Mouse (Mus musculus) C2C12 (cell line): ENCODE data around the gene Tmem50a. TPM values are rescaled to one million over a fixed set of nuclear protein-coding genes. Genes with fewer than 3 reads are reported as not detected.

Experiments used
- H3K27me3 ChIP-seq: one replicate; pipeline ENCODE4 v1.6.1; 2011; ENCODE audit not compliant: control insufficient read depth, insufficient read depth, insufficient read length
- H3K36me3 ChIP-seq: one replicate; pipeline ENCODE4 v1.6.1; 2011; ENCODE audit not compliant: control insufficient read depth, insufficient read depth
- H3K4me3 ChIP-seq: one replicate; pipeline ENCODE4 v1.5.1; 2011; ENCODE audit warnings: mild to moderate bottlenecking, control low read depth; ENCODE audit not compliant: poor library complexity, insufficient read depth, severe bottlenecking
- H3K79me2 ChIP-seq: one replicate; pipeline ENCODE4 v1.6.1; 2011; ENCODE audit not compliant: control insufficient read depth, insufficient read depth
- H3K79me3 ChIP-seq: one replicate; pipeline ENCODE4 v1.6.1; 2011; ENCODE audit warnings: low read depth, control low read depth
- H3ac ChIP-seq: one replicate; pipeline ENCODE3; 2011; ENCODE audit warnings: low read depth; ENCODE audit not compliant: control insufficient read depth, insufficient read length
- CEBPB ChIP-seq: IDR thresholded peaks from one replicate; pipeline ENCODE4 v1.6.1; 2011; ENCODE audit warnings: low read depth, mild to moderate bottlenecking, control low read depth, moderate library complexity
- CTCF ChIP-seq: IDR thresholded peaks from one replicate; pipeline ENCODE4 v1.5.1; 2011; ENCODE audit not compliant: control insufficient read depth, insufficient read depth, insufficient read length
- FOSL1 ChIP-seq: IDR thresholded peaks from one replicate; pipeline ENCODE4 v1.8.0; 2011; ENCODE audit warnings: mild to moderate bottlenecking, low read length; ENCODE audit not compliant: poor library complexity, insufficient read depth, severe bottlenecking
- MAX ChIP-seq: IDR thresholded peaks from one replicate; pipeline ENCODE4 v1.6.1; 2011; ENCODE audit warnings: mild to moderate bottlenecking, control low read depth
- MYOD1 ChIP-seq: IDR thresholded peaks from one replicate; pipeline ENCODE4 v1.6.1; 2011; ENCODE audit warnings: low read depth; ENCODE audit not compliant: control insufficient read depth, insufficient read length
- MYOG ChIP-seq: IDR thresholded peaks from one replicate; pipeline ENCODE4 v1.6.1; 2011; ENCODE audit not compliant: control insufficient read depth, insufficient read length; ENCODE audit errors: extremely low read depth
- USF1 ChIP-seq: IDR thresholded peaks from one replicate; pipeline ENCODE4 v1.6.1; 2011; ENCODE audit warnings: low read depth, mild to moderate bottlenecking, control low read depth, moderate library complexity
- polyA plus RNA-seq: library from polyadenylated mRNA; unstranded; fragments of >200 nt; fragmentation: generic; extraction: Trizol; gene quantifications from one replicate; pipeline ENCODE4 v1.2.1, GENCODE M21; 2012; ENCODE audit warnings: missing spikeins

Gene Tmem50a
- polyA plus RNA-seq, 1 experiment = 94.9 TPM

DNA sequence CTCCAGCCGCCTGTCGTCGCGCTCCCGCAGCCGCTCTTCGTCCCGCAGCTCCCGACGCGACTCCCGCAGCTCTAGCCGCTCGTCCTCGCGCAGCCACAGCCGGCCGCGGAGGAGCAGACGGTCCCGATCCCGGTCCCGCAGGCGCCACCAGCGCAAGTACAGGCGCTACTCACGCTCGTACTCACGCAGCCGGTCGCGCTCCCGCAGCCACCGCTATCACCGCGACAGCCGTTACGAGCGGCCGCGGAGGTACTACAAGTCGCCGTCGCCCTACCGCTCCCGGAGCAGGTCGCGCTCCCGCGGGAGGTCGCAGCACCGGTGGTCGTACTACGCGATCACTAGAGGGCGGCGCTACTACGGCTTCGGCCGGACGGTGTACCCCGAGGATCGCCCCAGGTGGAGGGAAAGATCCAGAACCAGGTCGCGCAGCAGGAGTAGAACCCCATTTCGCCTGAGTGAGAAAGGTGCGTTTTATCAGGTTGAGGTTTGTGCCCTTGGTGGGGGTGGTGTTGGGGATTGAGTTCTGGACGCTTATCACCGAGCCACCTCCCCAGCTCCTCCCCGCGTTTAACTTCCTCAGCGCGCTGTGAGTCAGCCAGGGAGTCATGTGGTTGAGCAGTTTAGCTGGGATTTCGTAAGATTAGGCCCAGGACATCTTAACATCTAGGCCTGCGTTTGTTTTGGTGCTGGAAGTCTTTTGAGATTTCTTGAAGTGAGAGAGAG is 9.4 kb upstream of the Tmem50a start:
- peaks cover 37% of the 10 kb centered on the region for H3K79me2 ChIP-seq
- H3K79me3 ChIP-seq = peaks cover 33% of the 10 kb centered on the region
- peak overlapping the region; percentile 87 for H3K4me3 ChIP-seq
- TF ChIP-seq CTCF = no peak
- TF ChIP-seq FOSL1 = no peak
- peak; percentile 90 for TF ChIP-seq CEBPB
- peak; percentile 68 for TF ChIP-seq MAX
- TF ChIP-seq MYOG = no peak
- peak; percentile 78 for TF ChIP-seq USF1
- no peak for TF ChIP-seq MYOD1
- H3K36me3 ChIP-seq = peaks cover 49% of the 10 kb centered on the region
- H3ac ChIP-seq = peak overlapping the region; percentile 81
- H3K27me3 ChIP-seq = no peaks in the 10 kb centered on the region

DNA sequence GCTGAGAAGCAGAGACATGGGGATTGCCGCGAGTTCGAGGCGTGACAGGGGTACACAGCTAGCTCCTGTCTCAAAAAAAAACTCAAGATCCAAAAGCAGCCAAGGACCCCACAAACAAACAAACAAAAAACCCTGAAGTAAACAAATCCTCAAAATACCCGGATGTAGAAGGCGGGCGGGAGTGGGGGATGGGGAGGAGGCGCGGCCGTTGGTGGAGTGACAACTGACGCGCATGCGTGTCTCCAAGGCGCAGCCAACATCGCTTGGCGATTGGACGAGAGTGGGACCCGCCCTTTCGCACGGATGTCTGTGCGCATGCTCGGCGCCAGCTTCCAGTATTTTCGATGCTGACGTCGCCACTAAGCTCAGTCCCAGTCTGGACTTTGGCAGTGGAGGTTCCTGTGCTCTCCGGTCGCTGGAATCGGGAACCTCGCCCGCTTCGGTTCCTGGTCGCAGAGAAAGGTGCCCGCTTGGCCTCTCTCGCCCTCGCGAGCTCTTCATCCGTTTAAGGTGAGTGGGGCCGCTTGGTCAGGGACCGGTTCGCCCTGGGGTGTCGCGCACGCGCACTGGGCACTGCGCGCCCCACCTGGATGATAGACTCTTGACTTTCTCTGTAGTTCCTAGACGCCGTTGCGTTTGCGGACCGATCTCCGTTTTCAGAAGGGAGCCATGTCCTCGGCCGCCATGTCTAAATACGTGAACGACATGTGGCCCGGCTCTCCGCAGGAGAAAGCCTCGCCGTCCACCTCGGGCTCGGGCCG is 8.6 kb upstream of the Tmem50a start, which contains the start of gene Rsrp1:
Rsrp1 (plus strand) TSS at position 335 of the 761 bp plus-strand sequence.
- Histone ChIP-seq H3K79me2 (peaks cover 37% of the 10 kb centered on the region), H3K79me3 (peaks cover 33% of the 10 kb centered on the region), H3K27me3 (no peaks in the 10 kb centered on the region), H3ac (peak within 1 kb of the TSS; percentile 81), H3K36me3 (peaks cover 43% of the 10 kb centered on the region), H3K4me3 (peak within 1 kb of the TSS; percentile 87)
- TF ChIP-seq MAX (no peak), CTCF (no peak), MYOG (no peak), MYOD1 (no peak), USF1 (no peak), FOSL1 (no peak), CEBPB (no peak)

DNA sequence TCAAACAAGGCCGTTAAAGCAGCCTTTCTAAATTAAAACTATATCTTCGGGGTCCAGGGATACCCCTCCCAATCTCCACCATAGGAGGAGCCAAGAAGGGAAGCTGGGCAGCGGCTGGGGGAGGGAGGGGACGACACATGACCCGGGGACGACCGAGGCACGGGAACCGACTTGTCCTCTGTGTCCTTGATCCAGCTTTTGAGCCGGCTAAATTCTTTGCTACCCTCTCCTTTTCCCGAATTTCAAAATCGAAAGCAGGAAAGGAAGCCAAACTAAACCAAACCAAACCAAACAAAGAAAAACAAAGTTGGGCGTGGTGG is 8.1 kb upstream of the Tmem50a start:
- Histone ChIP-seq H3K36me3 (peaks cover 38% of the 10 kb centered on the region), H3K79me2 (peaks cover 37% of the 10 kb centered on the region), H3K79me3 (peaks cover 33% of the 10 kb centered on the region), H3K4me3 (peak overlapping the region; percentile 45), H3ac (peak overlapping the region; percentile 68), H3K27me3 (no peaks in the 10 kb centered on the region)
- TF ChIP-seq CTCF = no peak

DNA sequence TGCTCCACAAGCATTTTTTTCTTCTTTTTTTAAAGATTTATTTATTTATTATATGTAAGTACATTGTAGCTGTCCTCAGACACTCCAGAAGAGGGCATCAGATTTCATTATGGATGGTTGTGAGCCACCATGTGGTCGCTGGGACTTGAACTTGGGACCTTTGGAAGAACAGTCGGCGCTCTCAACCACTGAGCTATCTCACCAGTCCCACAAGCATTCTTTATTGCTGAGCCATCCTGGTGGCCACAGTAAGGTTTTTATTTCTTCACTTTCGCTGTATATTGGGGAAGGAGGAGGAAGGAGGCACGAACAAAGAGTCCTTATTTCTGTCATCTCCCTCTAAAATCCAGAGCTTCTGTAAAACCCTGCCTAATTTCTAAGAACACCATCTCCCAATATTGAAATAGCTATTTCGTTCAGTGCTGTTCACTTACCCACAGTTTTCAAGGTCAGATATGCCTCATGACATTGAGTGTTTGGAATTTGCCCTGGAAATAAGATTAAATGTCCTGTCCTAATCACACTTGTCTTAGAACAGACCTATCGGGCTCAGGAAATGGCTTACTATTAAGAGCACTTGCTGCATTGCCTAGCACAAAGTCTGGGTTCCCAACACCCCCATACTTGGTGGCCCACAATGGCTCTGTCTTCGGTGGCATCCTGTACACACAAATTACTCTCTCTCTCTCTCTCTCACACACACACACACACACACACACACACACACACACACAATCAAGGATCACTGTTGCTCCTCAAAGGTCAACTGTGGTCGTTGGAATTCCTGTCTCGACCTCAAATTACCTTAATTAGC is 7.5 kb upstream of the Tmem50a start:
- Histone ChIP-seq H3K4me3 (peak overlapping the region; percentile 45), H3K79me3 (peaks cover 33% of the 10 kb centered on the region), H3K36me3 (peaks cover 32% of the 10 kb centered on the region), H3ac (peak overlapping the region; percentile 33), H3K27me3 (no peaks in the 10 kb centered on the region), H3K79me2 (peaks cover 37% of the 10 kb centered on the region)
- no peak for TF ChIP-seq USF1
- no peak for TF ChIP-seq FOSL1
- no peak for TF ChIP-seq MAX
- no peak for TF ChIP-seq CEBPB
- TF ChIP-seq CTCF = no peak
- TF ChIP-seq MYOG = no peak
- TF ChIP-seq MYOD1 = no peak

DNA sequence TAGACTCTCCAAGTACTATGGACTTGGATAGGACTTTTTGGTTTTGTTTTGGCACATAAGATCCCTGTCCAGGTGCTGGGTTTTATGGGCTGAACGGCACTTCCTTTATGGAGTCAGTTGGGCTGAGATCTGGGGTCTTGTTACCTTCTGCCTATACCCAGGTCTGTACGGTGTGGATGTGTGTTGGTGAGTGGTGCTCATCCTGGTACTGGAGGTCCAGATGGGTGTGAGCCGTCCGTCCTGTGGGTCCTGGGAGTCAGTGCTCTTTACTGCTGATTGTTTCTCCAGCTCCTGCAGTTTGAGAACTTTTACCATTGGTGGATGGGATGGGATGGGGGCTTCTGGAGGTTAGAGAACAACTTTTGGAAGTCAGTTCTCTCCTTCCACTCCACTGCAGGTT is 6.9 kb upstream of the Tmem50a start:
- H3K4me3 ChIP-seq = no peak overlapping the region
- H3K79me2 ChIP-seq = peaks cover 34% of the 10 kb centered on the region
- TF ChIP-seq CEBPB (no peak), MYOD1 (no peak), MYOG (no peak), CTCF (no peak), MAX (no peak), USF1 (no peak), FOSL1 (no peak)
- peaks cover 30% of the 10 kb centered on the region for H3K79me3 ChIP-seq
- no peaks in the 10 kb centered on the region for H3K27me3 ChIP-seq
- no peak overlapping the region for H3ac ChIP-seq
- peaks cover 26% of the 10 kb centered on the region for H3K36me3 ChIP-seq
